Mouse (Mus musculus) lung, postnatal 0 days (tissue): ENCODE data around the gene Psd4. TPM values are rescaled to one million over a fixed set of nuclear protein-coding genes. Genes with fewer than 3 reads are reported as not detected.

Source experiments
- ATAC-seq: fragments of 200-750 bp; cut with Nextera tagmentation; 2 replicates; pipeline ENCODE4 v1.8.0; 2017; ENCODE audit warnings: moderate library complexity
- DNase-seq: peaks from one replicate; pipeline ENCODE4 v3.0.0-alpha.2; 2016; ENCODE audit warnings: low spot score
- H3K27ac ChIP-seq: fragments of 300-500 bp; sonication (generic); 2 replicates; pipeline ENCODE4 v1.5.1; 2014; ENCODE audit warnings: antibody characterized with exemption, mild to moderate bottlenecking, low read length, mixed read lengths
- H3K27me3 ChIP-seq: fragments of 300-500 bp; sonication (generic); replicated peaks from 2 replicates; pipeline ENCODE4 v1.6.1; 2014; ENCODE audit warnings: low read length, mixed read lengths; ENCODE audit not compliant: insufficient read depth
- H3K36me3 ChIP-seq: fragments of 300-500 bp; sonication (generic); 2 replicates; pipeline ENCODE4 v1.6.1; 2014; ENCODE audit warnings: low read length, mixed read lengths; ENCODE audit not compliant: insufficient read depth
- H3K4me1 ChIP-seq: fragments of 300-500 bp; sonication (generic); 2 replicates; pipeline ENCODE4 v1.6.1; 2014; ENCODE audit warnings: antibody characterized with exemption, low read depth, low read length, mixed read lengths; ENCODE audit not compliant: insufficient read depth
- H3K4me2 ChIP-seq: fragments of 300-500 bp; sonication (generic); replicated peaks from 2 replicates; pipeline ENCODE4 v1.6.1; 2014; ENCODE audit warnings: low read depth, mild to moderate bottlenecking, low read length, moderate library complexity, mixed read lengths
- H3K4me3 ChIP-seq: fragments of 300-500 bp; sonication (generic); 2 replicates; pipeline ENCODE4 v1.5.1; 2014; ENCODE audit warnings: low read depth, low read length
- H3K9ac ChIP-seq: fragments of 300-500 bp; sonication (generic); replicated peaks from 2 replicates; pipeline ENCODE4 v1.6.1; 2014; ENCODE audit warnings: low read depth, mild to moderate bottlenecking
- H3K9me3 ChIP-seq: fragments of 300-500 bp; sonication (generic); 2 replicates; pipeline ENCODE4 v1.6.1; 2016; ENCODE audit warnings: low read length, mixed read lengths
- CTCF ChIP-seq: IDR thresholded peaks from 2 replicates; pipeline ENCODE4 v1.5.1; 2016; ENCODE audit warnings: antibody characterized with exemption, mild to moderate bottlenecking
- EP300 ChIP-seq: IDR thresholded peaks from 2 replicates; pipeline ENCODE4 v1.6.1; 2016; ENCODE audit warnings: antibody characterized with exemption, mild to moderate bottlenecking, control low read depth
- WGBS: fragments of 180-500 bp; shearing (Covaris S2); extraction: QIAGEN DNeasy Blood & Tissue Kit; methylation state at CpG from one replicate; pipeline ENCODE4 v1.1.7; 2014; 5-methylcytosine and 5-hydroxymethylcytosine counted together
- polyA plus RNA-seq: library from polyadenylated mRNA; unstranded; fragments of >200 nt; fragmentation: Nextera tagmentation; extraction: Ambion mirVana; gene quantifications from 2 replicates; pipeline ENCODE4 v1.2.1, GENCODE M21; 2015

The Psd4 gene
- polyA plus RNA-seq, 1 experiment from 2014 or later = 3.0 TPM

GRCm38 (mm10) chr2:24345056-24345455, 22.3 kb upstream of the Psd4 start:
- Histone ChIP-seq H3K4me3 (no peak overlapping the region), H3K27me3 (no peaks in the 10 kb centered on the region), H3K27ac (no peak overlapping the region), H3K9me3 (no peaks in the 10 kb centered on the region), H3K36me3 (no peaks in the 10 kb centered on the region), H3K9ac (no peak overlapping the region), H3K4me2 (no peak overlapping the region), H3K4me1 (no peaks in the 10 kb centered on the region)
- peak; percentile 39 for DNase-seq
- ATAC-seq = no peak; the same call in 1 of the 2 replicates
- TF ChIP-seq EP300 = no peak
- no peak for TF ChIP-seq CTCF
- 73% methylated on average over 8 of the region's 8 CpGs for WGBS

DNA sequence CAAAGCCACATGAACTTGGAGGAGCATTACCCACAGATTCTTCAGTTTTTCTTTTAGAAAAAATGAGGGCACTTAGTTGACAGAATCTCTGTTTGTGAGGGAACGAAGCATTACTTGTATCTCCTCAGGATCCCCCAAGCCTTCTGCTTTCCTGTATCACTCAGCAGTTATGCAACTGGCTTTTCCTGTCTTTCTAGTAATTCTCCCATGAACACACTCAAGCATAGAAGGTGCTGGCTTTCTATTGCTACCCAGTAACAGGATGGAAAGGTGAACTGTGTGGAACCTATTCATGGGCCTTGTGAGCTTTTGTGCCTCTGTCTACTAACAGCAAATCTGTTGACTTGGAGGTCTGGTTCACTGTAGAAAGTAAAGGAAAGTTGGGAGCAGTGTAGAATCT, 19.5 kb upstream of the Psd4 start:
- WGBS = 81% methylated on average over 1 of the region's 1 CpGs
- H3K4me1 ChIP-seq = no peaks in the 10 kb centered on the region
- H3K4me2 ChIP-seq = no peak overlapping the region
- no peak overlapping the region for H3K4me3 ChIP-seq
- H3K9ac ChIP-seq = no peak overlapping the region
- H3K27ac ChIP-seq = no peak overlapping the region
- no peaks in the 10 kb centered on the region for H3K9me3 ChIP-seq
- DNase-seq (no peak), ATAC-seq (no peak)
- H3K27me3 ChIP-seq = no peaks in the 10 kb centered on the region
- TF ChIP-seq CTCF = no peak
- no peak for TF ChIP-seq EP300
- no peaks in the 10 kb centered on the region for H3K36me3 ChIP-seq

GRCm38 (mm10) chr2:24351159-24351558, 16.2 kb upstream of the Psd4 start:
- ATAC-seq = no peak
- Histone ChIP-seq H3K27me3 (no peaks in the 10 kb centered on the region), H3K36me3 (no peaks in the 10 kb centered on the region), H3K4me2 (no peak overlapping the region), H3K4me3 (no peak overlapping the region), H3K27ac (no peak overlapping the region), H3K9me3 (no peaks in the 10 kb centered on the region), H3K9ac (no peak overlapping the region), H3K4me1 (no peaks in the 10 kb centered on the region)
- no peak for DNase-seq
- no peak for TF ChIP-seq EP300
- TF ChIP-seq CTCF = no peak
- WGBS = 76% methylated on average over 2 of the region's 2 CpGs

GRCm38 (mm10) chr2:24353042-24353441, 14.3 kb upstream of the Psd4 start:
- H3K4me3 ChIP-seq = no peak overlapping the region
- no peaks in the 10 kb centered on the region for H3K36me3 ChIP-seq
- no peaks in the 10 kb centered on the region for H3K27me3 ChIP-seq
- H3K4me1 ChIP-seq = no peaks in the 10 kb centered on the region
- no peak overlapping the region for H3K27ac ChIP-seq
- DNase-seq = no peak
- no peak overlapping the region for H3K9ac ChIP-seq
- TF ChIP-seq EP300 (no peak), CTCF (no peak)
- no peak overlapping the region for H3K4me2 ChIP-seq
- 89% methylated on average over 2 of the region's 2 CpGs for WGBS
- ATAC-seq = no peak
- no peaks in the 10 kb centered on the region for H3K9me3 ChIP-seq

GRCm38 (mm10) chr2:24357642-24358041, 9.7 kb upstream of the Psd4 start:
- ATAC-seq (no peak), DNase-seq (no peak)
- no peak overlapping the region for H3K9ac ChIP-seq
- TF ChIP-seq EP300 (no peak), CTCF (peak; percentile 61)
- H3K27me3 ChIP-seq = no peaks in the 10 kb centered on the region
- H3K4me1 ChIP-seq = no peaks in the 10 kb centered on the region
- no peak overlapping the region for H3K4me3 ChIP-seq
- no peak overlapping the region for H3K27ac ChIP-seq
- no peak overlapping the region for H3K4me2 ChIP-seq
- no peaks in the 10 kb centered on the region for H3K36me3 ChIP-seq
- no peaks in the 10 kb centered on the region for H3K9me3 ChIP-seq
- WGBS = 9% methylated on average over 1 of the region's 1 CpGs

- DNase-seq (no peak), ATAC-seq (no peak)
- Histone ChIP-seq H3K4me1 (no peaks in the 10 kb centered on the region), H3K27me3 (no peaks in the 10 kb centered on the region), H3K9ac (no peak overlapping the region), H3K36me3 (no peaks in the 10 kb centered on the region), H3K9me3 (no peaks in the 10 kb centered on the region), H3K4me3 (no peak overlapping the region), H3K4me2 (no peak overlapping the region), H3K27ac (no peak overlapping the region)
- TF ChIP-seq EP300 = no peak
- no peak for TF ChIP-seq CTCF
- 85% methylated on average over 1 of the region's 1 CpGs for WGBS
These were observed 8.0 kb upstream of the Psd4 start for GRCm38 (mm10) chr2:24359347-24359746.

GRCm38 (mm10) chr2:24363818-24364217, 3.6 kb upstream of the Psd4 start:
- H3K27me3 ChIP-seq = no peaks in the 10 kb centered on the region

More at GRCm38 (mm10) chr2:24363818-24364217, 3.6 kb upstream of the Psd4 start:
- DNase-seq = peak; percentile 27
- no peak for ATAC-seq
- H3K27ac ChIP-seq = no peak overlapping the region
- peaks cover 7% of the 10 kb centered on the region; the same call in 1 of the 2 replicates for H3K4me1 ChIP-seq
- no peak overlapping the region for H3K9ac ChIP-seq
- 44% methylated on average over 3 of the region's 3 CpGs for WGBS
- TF ChIP-seq EP300 (no peak), CTCF (peak; percentile 28)
- no peaks in the 10 kb centered on the region for H3K9me3 ChIP-seq
- no peaks in the 10 kb centered on the region for H3K36me3 ChIP-seq
- no peak overlapping the region for H3K4me2 ChIP-seq
- H3K4me3 ChIP-seq = no peak overlapping the region
